Mouse (Mus musculus) thymus, postnatal 0 days (tissue): ENCODE results near the gene Dnaic2. TPM values are rescaled to one million over a fixed set of nuclear protein-coding genes. Genes with fewer than 3 reads are reported as not detected.

Source experiments
- DNase-seq: peaks from one replicate; pipeline ENCODE4 v3.0.0-alpha.2; 2015; ENCODE audit warnings: low spot score
- polyA plus RNA-seq: library from polyadenylated mRNA; unstranded; fragments of >200 nt; fragmentation: Nextera tagmentation; extraction: Ambion mirVana; gene quantifications from 2 replicates; pipeline ENCODE4 v1.2.1, GENCODE M21; 2015

Gene Dnaic2
- polyA plus RNA-seq, 1 experiment from 2014 or later: 0.94 TPM

DNA sequence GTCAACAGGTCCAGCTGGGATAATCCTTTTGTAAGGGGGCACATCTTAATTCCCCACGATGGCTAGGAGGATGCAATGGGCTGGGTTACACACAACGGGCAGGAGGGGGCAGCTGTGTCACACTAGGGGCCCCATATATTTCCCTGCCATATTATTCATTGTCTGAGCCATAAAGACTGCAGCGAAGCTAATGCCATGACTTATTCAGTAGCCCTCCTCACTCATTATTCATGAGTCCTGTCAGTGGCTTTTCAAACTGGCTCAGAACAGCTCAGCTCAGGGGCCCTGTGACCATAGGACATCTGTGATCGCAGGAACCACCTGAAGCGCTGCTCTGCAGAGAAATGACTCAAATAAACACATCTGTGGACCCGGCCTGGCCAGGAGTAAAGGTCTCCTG, 14.2 kb downstream of the Dnaic2 start:
- no peak for DNase-seq

DNA sequence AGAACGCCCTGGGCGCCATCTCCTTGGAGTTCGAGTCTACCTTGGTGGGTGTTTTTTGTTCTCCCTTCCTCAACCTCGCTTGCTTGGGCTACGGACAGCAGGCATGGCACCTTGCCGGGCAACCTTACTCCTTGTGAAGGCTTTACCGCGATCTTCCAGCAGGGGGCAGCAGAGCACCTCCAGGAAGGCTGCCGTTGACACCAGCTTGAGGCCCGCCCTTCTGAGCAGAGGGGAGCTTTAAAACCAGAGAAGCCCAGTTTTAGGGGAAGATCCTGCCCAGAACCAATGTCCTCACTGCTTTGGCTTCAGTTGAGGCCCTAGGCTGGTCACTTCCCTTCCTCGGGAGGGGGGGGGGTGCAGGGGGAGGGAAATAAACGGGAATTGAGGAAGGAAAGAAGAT, 17.9 kb downstream of the Dnaic2 start:
- peak; percentile 85 for DNase-seq

DNA sequence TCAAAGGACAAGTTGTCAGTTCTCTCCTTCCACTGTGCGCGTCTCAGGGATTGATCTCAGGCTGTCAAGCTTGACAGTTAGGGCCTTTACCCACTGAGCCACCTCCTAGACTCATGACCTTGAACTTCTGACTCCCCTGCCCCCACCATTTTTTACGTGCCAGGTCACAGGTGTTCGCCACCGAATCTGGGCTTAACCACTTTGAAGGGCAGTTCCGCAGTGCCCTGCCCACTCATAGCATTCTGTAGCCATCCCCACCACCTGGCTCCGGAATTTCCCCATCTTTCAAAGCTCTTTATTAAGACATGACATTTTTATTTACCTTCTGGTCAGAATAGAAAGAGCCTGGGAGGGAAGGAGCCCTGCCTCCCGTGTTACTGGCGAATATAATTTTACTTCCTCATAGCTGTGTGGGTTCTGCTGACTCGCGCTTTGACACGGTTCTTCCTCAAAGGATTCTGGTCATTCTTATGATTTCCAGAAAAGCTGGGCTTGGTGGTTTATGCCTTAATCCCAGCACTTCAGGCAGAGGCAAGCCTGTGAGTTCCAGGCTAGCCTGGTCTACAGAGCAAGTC, 20.4 kb downstream of the Dnaic2 start:
- DNase-seq: no peak

DNA sequence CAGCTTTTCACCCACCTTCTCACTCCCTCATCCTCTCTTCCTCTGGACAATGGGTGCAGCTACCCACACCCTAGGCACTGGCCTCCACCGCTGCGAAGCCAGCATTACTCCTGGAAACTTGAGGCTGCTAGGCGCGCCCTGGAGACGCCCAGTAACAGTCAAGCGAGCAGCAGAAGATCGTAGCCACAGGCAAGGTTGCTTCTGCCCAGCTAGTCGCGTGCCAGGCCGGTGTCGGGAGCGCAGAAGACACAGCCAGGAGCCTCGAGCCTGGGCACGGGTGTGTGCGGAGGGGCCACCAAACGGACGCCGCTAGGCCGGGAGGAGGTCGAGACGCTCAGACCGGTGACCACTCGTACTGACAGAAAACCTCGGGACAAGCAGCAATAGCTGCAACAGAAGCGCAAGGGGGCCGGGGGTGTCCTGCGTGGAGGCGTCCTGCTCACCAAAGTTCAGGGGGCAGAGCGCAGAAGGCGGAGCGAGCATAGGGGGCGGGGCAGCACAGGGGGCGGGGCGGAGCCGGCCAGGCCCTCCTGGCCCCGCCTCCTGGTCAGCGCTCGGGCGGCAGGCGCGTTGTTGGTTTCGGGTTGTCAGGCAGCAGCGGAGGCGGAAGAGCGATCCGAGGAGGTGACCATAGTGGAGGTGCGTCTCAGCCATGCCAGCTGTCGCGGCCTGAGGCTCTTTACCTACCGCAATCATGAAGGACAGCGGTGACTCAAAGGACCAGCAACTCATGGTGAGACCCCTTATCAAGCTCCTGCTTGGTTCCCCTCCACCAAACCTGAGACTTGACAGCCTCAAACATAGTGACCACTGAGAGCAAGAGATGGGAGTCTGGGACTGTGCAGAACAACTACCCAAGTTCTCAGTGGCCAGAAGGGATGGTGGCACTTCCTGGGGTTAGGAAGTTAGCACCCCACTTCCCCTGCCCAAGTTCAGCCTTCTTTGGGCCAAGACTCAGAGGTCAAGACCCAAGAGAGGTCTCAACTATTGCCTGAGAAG, 37.9 kb downstream of the Dnaic2 start, which contains the start of gene Kif19a:
Gene Kif19a, plus strand, starts transcription at position 569 of the 999 bp plus-strand sequence.
- DNase-seq: peak; percentile 9

DNA sequence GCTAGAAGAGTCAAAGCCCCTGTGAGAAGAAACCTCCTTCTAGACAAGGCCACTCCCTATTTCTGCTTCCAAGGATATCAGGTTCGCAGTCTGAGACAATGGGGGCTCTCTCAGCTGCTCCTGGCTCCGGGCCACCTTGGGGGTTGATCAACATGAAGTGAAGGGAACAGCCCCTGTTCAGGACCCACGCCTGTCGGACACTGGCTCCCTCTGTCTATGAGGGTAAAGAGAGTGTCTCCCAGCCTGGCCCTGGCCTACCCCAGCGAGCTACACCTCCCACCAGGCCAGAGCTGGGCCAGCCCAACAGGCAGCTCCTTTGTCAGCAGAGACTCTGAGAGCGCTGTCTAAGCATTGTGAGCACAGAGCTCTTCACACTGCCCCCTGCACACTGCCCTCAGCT, 42.7 kb downstream of the Dnaic2 start:
- no peak for DNase-seq

DNA sequence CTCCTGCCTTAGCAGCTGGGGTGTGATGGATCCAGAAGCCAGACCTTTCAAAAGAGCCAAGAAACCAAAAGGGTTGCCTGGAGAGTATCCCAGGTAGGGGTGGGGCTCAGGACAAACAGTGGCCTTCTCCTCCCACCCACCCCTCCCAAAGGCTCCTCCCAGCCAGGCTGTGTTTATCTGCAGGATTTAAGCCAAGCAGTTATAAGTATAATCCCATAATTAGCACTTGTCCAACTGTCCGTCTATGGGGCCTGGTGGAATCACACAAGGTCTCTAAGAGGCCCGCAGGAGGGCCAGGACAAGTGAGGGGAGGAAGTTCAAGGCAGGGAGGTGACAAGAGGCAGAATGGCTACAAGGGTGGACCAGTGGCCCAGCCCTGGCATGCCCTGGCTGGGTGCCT, 44.7 kb downstream of the Dnaic2 start:
- DNase-seq: no peak

DNA sequence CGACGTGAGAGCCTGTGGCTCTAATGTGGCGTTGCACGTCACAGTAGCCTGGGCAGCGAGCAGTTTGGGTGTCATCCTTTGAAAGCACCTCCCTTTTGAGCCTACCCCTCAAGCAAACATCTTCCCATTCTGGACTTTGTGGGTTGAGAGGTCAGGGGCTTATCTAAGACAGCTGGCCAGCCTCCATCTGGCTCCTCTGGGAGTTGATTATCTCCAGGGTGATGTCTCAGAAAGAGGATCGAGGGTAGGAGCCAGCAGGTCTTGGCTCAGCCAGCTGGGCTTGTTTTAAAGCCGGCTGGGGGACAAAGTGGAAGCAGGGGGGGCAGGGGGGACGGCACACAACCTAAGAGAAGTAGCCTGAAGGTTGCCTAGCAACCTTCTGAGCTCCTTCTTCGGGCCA, 52.9 kb downstream of the Dnaic2 start:
- DNase-seq: no peak

DNA sequence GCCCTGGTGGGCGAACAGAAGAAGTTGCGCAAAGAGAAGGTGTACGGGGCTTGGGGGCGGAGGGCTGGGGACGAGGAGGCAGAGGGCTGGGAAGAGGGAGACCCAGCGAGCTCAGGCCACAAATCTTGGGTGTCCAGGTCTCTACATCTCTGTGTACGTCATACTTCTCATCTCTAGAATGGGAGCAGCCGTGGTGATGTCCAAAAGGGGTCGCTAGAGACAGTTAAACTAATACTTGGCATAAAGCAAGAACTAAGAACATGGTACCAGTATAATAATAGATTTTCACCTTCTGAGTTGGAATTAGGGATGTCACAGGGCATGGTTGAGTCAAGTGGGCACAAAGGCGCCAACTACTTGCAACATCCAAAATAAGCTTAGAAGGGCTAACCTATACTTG, 58.7 kb downstream of the Dnaic2 start:
- DNase-seq: no peak

DNA sequence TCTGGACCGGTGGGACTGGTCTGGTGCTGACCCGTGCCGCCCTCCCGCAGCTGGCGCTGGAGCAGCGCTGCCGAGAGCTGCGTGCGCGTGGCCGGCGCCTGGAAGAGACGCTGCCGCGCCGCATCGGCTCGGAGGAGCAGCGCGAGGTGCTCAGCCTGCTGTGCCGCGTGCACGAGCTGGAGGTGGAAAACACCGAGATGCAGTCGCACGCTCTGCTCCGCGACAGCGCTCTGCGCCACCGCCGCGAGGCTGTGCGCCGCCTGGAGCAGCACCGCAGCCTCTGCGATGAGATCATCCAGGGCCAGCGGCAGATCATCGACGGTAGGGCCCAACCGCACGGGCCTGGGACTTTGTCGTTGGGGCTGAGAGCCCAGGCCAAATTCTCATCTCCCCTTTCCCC, 59.1 kb downstream of the Dnaic2 start:
- no peak for DNase-seq

DNA sequence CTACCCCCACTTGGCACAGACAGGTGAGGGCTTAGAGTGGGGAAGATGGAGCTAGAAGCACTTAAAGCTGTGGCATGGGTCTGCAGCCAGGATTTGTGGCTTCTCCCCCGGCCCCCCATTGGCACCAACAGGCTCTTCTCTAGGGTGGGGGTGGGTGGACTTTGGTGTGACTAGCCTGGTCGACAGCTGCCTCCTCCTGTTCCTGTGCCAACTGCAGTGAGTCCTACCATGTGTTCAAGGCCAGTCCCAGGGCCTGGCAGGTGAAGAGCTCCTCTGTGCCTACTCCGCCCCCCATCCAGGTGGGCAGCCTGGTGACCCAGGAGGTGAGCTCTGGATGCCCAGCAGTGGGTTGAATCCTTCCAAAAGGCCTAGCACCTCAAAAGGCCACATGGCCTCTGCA, 60.4 kb downstream of the Dnaic2 start:
- no peak for DNase-seq

DNA sequence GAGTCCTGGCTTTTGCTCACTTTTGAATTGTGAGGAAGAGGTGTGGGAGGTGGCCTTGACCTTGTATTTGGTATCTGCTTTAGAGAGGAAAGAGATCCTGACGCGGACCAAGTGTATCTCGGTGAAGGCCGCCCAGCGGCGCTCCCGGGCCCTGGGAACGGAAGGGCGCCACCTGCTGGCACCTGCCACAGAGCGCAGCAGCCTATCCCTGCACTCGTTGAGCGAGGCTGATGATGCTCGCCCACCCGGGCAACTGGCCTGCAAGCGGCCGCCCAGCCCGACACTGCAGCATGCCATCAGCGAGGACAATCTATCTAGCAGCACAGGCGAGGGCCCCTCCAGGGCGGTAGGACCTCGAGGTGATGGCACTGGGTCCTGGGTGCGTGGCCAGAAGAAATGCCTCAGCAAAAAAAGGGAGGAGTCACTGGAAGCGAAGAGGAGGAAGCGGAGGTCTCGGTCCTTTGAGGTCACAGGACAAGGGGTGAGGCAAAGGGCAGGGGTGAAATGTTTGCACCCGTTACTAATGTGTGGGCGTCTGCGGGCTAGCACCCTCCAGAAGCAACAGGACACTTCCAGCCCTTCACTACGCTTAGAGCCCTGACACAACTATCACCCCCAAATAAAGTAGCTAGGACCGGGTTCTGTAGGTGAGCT, 62.0 kb downstream of the Dnaic2 start:
- peak; percentile 64 for DNase-seq

DNA sequence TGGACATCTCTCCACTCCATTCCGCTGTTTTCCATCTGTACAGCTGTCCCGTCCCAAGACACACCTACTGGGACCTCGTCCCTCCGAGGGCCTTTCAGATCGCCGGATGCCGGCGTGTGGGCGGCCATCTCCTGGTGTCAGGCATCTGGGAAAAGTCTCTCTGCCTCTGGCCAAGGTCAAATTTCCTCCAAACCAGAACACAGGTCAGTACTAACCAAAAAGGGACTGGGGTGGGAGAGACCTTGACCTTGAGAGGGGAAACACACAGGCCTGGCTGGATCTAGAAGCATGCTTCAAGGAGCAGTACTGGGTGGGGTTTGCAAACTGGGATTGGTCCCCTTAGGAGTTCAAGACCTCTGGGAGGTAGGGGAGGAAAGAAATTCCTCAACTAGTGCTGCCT, 62.5 kb downstream of the Dnaic2 start:
- no peak for DNase-seq

DNA sequence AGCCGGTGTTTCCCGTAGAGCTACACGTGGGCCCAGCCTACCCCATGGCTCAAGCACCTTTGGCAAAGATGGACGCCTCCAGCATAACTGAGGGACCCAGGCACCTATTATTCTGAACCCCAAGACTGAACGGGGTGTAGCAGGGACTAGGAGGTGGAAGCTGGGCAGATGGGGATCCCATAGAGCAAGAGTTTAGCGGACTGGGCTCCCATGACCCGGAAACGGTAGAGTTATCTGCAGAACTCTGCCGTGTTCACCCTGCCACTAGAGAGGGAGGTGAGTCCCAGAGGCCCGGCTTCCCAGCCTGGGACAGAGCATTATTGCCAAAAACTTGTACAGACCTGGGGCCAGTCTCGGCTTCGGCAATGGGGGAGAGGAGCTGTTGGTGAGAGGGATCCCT, 63.0 kb downstream of the Dnaic2 start:
- DNase-seq: no peak

DNA sequence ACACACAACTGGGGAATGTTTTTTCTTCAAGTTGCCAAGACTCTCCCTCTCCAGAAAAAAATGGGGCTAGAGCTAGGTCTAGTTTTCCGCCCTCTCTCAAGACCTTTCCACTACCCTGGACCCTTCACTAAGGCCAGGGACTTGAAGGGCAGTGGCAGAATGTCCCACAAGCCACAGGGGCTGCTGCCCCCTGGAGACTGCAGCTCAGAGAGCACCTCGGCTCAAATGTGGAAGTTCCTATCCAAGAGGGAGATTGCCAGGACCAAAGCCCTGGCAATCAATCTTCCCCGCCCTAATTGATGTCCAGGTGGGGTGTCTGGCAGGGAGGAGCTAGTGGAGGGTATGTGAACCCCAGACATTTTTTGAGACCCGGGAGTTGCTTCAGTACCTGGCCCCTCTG, 63.6 kb downstream of the Dnaic2 start:
- DNase-seq: no peak

DNA sequence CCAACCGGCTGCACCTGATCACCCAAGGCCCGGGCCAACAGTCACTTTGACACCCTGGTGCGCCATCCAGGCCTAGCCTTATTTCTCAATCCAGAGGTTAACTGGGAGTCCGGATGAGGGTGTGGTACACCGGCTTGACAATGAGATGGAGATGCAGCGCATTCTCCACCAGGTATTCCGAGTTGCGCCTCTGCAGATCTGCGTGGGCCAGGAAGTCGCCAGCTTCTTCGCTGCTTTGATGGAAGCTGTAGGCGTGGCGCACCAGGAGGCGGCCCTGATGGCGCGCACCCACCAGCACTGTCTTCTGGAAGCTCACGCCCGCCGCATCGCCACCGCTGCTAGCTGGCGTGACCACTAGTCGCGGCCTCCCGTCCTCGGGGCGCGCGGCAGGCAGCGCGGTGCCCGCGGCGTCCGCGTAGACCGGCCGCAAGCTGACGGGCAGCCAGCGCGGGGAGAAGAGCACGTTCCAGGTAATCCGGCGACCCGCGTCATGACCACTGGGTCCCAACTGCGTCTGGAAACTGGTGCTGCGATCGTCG, 64.2 kb downstream of the Dnaic2 start:
- DNase-seq: no peak

DNA sequence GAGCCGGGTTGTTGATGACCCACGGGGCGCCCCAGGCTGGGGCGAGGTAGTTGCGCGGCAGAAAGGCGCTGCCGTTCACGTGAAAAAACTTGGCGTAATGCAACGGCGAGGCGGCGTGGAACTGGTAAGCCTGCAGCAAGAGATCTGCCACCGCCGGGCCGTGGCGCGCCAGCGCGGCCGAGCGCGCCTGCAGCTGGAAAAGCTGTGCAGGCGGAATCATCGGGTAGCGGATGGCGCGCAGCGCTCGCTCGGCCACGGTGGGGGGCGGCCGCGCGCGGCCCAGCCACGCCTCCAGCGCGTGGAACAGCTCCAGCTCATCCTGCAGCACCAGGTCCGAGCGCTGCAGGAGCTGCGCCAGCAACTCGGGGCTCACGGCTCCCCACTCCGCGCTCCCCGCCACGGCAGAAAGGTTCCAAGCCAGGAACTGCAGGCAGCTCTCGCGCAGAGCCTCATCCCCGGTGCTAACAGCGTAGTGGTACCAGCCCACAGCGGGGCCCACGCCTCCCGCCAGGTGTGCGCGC, 64.7 kb downstream of the Dnaic2 start:
- DNase-seq: no peak

DNA sequence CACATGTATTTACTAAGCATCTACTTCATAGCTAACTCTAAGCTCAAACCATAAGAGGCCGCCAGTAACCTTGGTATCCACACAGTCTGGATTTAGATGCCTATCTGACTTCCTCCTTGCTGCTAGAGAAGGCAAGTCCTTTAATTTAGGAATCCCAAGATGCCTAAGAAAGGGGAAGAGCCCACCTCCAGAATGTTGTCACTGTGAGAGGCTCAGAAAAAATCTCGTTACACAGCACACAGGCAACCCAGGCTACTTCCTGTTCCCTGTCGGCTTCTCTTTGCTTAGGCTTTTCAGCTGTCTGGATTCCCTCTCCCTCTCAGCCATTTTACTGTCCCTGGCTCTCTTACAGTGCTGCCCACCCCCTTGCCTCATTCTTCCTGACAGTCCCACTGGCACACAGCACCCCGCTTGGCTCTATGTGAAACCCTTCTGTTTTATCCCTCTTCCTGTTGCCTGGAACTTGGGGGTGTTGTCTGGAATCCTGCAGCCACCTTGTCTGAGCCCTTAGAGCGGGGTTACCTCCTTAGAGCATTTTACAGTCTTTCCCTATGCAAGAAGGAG, 65.8 kb downstream of the Dnaic2 start:
- DNase-seq: no peak

DNA sequence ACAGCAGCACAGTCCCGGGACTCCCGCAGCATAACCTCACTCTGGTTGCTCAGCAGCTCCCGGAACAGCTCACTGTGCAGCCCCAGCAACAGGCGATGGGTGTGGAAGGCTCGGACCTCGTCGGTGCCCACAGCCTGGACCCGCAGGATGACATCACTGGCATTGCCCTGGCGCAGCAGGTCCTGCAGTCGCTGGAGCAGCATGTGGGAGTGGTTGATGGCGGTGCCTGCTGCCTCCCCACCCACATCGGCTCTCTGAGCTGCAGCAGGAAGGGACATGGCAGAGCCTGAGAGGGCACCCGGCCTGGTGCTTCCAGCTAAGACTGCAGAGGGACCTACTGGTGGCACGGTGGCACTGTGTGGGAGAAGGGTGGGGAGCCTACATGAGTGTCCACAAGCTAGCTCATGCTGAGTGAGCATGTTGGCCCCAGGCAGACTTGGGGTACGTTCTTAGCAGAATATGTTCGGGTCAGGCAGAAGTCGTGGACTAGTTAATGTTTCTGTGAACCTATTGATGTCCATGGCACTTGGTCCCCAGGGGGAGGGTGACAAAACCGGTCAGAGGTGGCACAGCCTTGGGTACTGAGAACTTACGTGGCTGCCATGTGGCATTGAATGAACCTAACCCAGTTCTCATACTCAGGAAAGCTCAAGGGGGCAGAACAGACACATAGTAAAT, 66.8 kb downstream of the Dnaic2 start:
- DNase-seq: no peak

DNA sequence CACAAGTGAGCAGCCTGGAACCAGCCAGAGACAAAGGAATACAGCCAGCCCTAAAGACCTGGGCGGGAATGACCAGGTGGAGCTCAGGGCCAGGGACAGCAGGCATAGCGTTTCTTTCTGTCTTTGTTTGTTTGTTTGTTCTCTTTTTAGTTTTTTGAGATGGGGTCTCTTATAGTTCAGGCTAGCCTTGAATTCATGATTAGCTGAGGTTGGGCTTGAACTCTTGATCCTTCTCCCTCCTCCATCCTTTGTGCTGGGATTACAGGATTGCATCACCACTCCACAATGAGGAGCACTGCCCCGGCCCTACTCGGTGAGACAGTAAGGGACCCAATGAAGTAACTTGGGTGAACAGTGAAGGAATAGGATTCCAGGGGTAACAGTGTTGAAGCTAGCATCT, 67.5 kb downstream of the Dnaic2 start:
- no peak for DNase-seq

DNA sequence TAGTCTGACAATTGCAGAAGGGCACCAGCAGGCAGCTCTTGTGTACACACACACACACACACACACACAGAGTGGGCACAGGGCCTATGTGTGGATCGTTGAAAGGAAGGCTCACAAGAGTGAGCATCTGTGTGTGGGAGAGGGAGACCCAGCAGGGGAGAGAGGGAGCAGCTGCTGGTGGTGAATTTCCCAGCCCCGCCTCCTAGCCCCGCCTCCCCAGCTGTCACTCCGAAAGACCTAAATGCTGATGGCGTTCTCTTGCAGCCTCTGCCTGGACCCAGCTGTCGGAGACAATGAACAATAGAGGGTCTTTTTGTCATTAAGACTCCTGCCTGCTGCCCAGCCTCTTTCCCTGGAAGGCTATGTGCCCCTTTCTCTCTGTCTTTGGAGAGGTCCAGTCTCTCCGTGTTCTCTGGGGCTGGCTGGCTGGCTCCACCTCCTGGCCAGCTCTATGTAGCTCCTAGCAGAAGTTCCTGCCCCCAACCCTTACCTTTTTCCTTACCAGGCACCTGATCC, 68.1 kb downstream of the Dnaic2 start:
- peak; percentile 18 for DNase-seq
